Mouse (Mus musculus) kidney, postnatal 36 days (tissue): ENCODE measurements around the gene Map2k2.
"Not testable (repeated sequence)": the region's sequence is repeated elsewhere in the genome, so short reads cannot be mapped to it uniquely, and the experiment has no call there.

Experiments used
- DNase-seq, 2 experiments: peaks; one replicate each; pipeline ENCODE4 v3.0.0; 2021 to 2022; ENCODE audit warnings: mixed read lengths in 2 of 2

Gene Map2k2

GRCm38 (mm10) chr10:81105565-81106112 is at the start of gene Map2k2:
Gene Map2k2 (plus strand): TSS chr10:81105915.
- peak; percentile 97 for DNase-seq

GRCm38 (mm10) chr10:81057406-81058130 is 48.1 kb upstream of the Map2k2 start:
- DNase-seq: peak in 1 of 2 experiments; percentile 18

GRCm38 (mm10) chr10:81058896-81059295 is 46.8 kb upstream of the Map2k2 start:
- DNase-seq: no peak

- DNase-seq: peak; percentile 100
These were observed 45.8 kb upstream of the Map2k2 start, which contains the start of gene Sgta for GRCm38 (mm10) chr10:81059603-81060543. Gene Sgta (minus strand): TSS chr10:81060181.

- no peak for DNase-seq
These were observed 43.0 kb upstream of the Map2k2 start for GRCm38 (mm10) chr10:81062710-81063109.

- not testable (repeated sequence) for DNase-seq
These were observed 41.2 kb upstream of the Map2k2 start for GRCm38 (mm10) chr10:81064519-81064918.

GRCm38 (mm10) chr10:81068706-81069105 is 37.0 kb upstream of the Map2k2 start:
- no peak for DNase-seq

- DNase-seq: peak; percentile 99
These were observed 35.9 kb upstream of the Map2k2 start, which contains the start of gene Thop1 for GRCm38 (mm10) chr10:81069836-81070235. Gene Thop1 (plus strand): TSS chr10:81070035.

- DNase-seq: no peak
These were observed 33.4 kb upstream of the Map2k2 start for GRCm38 (mm10) chr10:81072290-81072689.

- DNase-seq: peak in 1 of 2 experiments; percentile 25
These were observed 32.3 kb upstream of the Map2k2 start for GRCm38 (mm10) chr10:81073464-81073863.

- DNase-seq: no peak
These were observed 30.0 kb upstream of the Map2k2 start for GRCm38 (mm10) chr10:81075734-81076133.

GRCm38 (mm10) chr10:81076356-81076755 is 29.4 kb upstream of the Map2k2 start:
- DNase-seq: no peak

- DNase-seq: no peak
These were observed 27.8 kb upstream of the Map2k2 start for GRCm38 (mm10) chr10:81077916-81078315.

GRCm38 (mm10) chr10:81080008-81080655 is 25.6 kb upstream of the Map2k2 start:
- no peak for DNase-seq

GRCm38 (mm10) chr10:81082168-81082960 is 23.4 kb upstream of the Map2k2 start:
- DNase-seq: peak; percentile 72 to 87

GRCm38 (mm10) chr10:81087021-81087420 is 18.7 kb upstream of the Map2k2 start:
- peak; percentile 29 to 59 for DNase-seq

GRCm38 (mm10) chr10:81089216-81089615 is 16.5 kb upstream of the Map2k2 start:
- no peak for DNase-seq

- no peak for DNase-seq
These were observed 15.1 kb upstream of the Map2k2 start for GRCm38 (mm10) chr10:81090621-81091020.

- DNase-seq: peak; percentile 82 to 85
These were observed 13.1 kb upstream of the Map2k2 start for GRCm38 (mm10) chr10:81092465-81093250.

GRCm38 (mm10) chr10:81094931-81095678 is 10.6 kb upstream of the Map2k2 start:
- no peak for DNase-seq
